Mouse (Mus musculus) megakaryocyte, adult 5-6 weeks (primary cell): Measurements from ENCODE around the gene Atp8b5. TPM values are rescaled to one million over a fixed set of nuclear protein-coding genes. Genes with fewer than 3 reads are reported as not detected.

Experiments
- ATAC-seq: 2 replicates; pipeline ENCODE4 v1.8.0; 2016; ENCODE audit warnings: mild to moderate bottlenecking, inconsistent platforms; ENCODE audit not compliant: poor library complexity, severe bottlenecking
- total RNA-seq, 2 experiments: library from RNA; stranded (forward) in 1 of 2; stranded (reverse) in 1 of 2; fragments of 153-499, 151-499 nt in 1 of 2; fragments of 221-1000, 200-1000 nt in 1 of 2; gene quantifications; 2 replicates each; pipeline versions ENCODE4 v1.2.3 to v1.2.4; 2015 to 2017

Atp8b5 gene
- total RNA-seq, 2 experiments from 2014 or later = 0.04 to 0.13 TPM

- ATAC-seq = no peak
These were observed 42.9 kb downstream of the Atp8b5 start for GRCm38 (mm10) chr4:43309696-43310338.

- ATAC-seq = no peak
These were observed 54.6 kb downstream of the Atp8b5 start for GRCm38 (mm10) chr4:43321536-43321935.

- ATAC-seq = no peak
These were observed 55.4 kb downstream of the Atp8b5 start for GRCm38 (mm10) chr4:43322336-43322735.

GRCm38 (mm10) chr4:43327118-43327517 is 60.2 kb downstream of the Atp8b5 start:
- ATAC-seq = no peak

- no peak for ATAC-seq
These were observed 67.8 kb downstream of the Atp8b5 start for GRCm38 (mm10) chr4:43334771-43335170.

- no peak for ATAC-seq
These were observed 69.2 kb downstream of the Atp8b5 start for GRCm38 (mm10) chr4:43336176-43336575.

GRCm38 (mm10) chr4:43340096-43340804 is 73.3 kb downstream of the Atp8b5 start:
- no peak for ATAC-seq

GRCm38 (mm10) chr4:43341276-43341891 is 74.4 kb downstream of the Atp8b5 start:
- no peak for ATAC-seq

GRCm38 (mm10) chr4:43342443-43342842 is 75.5 kb downstream of the Atp8b5 start:
- no peak for ATAC-seq

GRCm38 (mm10) chr4:43344932-43345331 is 78.0 kb downstream of the Atp8b5 start:
- no peak for ATAC-seq

- ATAC-seq = no peak
These were observed 82.2 kb downstream of the Atp8b5 start for GRCm38 (mm10) chr4:43349206-43349605.

- ATAC-seq = peak; percentile 64
These were observed 83.1 kb downstream of the Atp8b5 start for GRCm38 (mm10) chr4:43350038-43350560.

- no peak for ATAC-seq
These were observed 86.7 kb downstream of the Atp8b5 start for GRCm38 (mm10) chr4:43353662-43354061.

GRCm38 (mm10) chr4:43364914-43365560 is 98.1 kb downstream of the Atp8b5 start:
- peak; percentile 54 for ATAC-seq

GRCm38 (mm10) chr4:43367295-43367694 is 100.3 kb downstream of the Atp8b5 start:
- no peak for ATAC-seq

GRCm38 (mm10) chr4:43367787-43368186 is 100.8 kb downstream of the Atp8b5 start:
- peak; percentile 72 for ATAC-seq

- ATAC-seq = no peak
These were observed 104.4 kb downstream of the Atp8b5 start for GRCm38 (mm10) chr4:43371406-43371805.

GRCm38 (mm10) chr4:43372155-43372554 is 105.2 kb downstream of the Atp8b5 start:
- no peak for ATAC-seq

GRCm38 (mm10) chr4:43374266-43374665 is 107.3 kb downstream of the Atp8b5 start:
- no peak for ATAC-seq

GRCm38 (mm10) chr4:43379601-43380000 is 112.6 kb downstream of the Atp8b5 start:
- ATAC-seq = no peak

GRCm38 (mm10) chr4:43380951-43381350 is 114.0 kb downstream of the Atp8b5 start:
- ATAC-seq = no peak
